Mouse (Mus musculus) hindbrain, embryonic 16.5 days (tissue): Measurements from ENCODE around the gene Pacs1. TPM values are rescaled to one million over a fixed set of nuclear protein-coding genes. Genes with fewer than 3 reads are reported as not detected.

Experiments used
- ATAC-seq: fragments of 200-750 bp; cut with Nextera tagmentation; 2 replicates; pipeline ENCODE4 v1.8.0; 2017; ENCODE audit warnings: moderate TSS enrichment, moderate library complexity
- H3K27ac ChIP-seq: fragments of 300-500 bp; sonication (generic); 2 replicates; pipeline ENCODE4 v1.5.1; 2014; ENCODE audit warnings: low read depth, mild to moderate bottlenecking, control low read depth, low read length, moderate library complexity
- H3K27me3 ChIP-seq: fragments of 300-500 bp; sonication (generic); replicated peaks from 2 replicates; pipeline ENCODE4 v1.6.1; 2014; ENCODE audit warnings: low read length; ENCODE audit not compliant: control insufficient read depth, insufficient read depth
- H3K36me3 ChIP-seq: fragments of 300-500 bp; sonication (generic); 2 replicates; pipeline ENCODE4 v1.6.1; 2014; ENCODE audit warnings: mild to moderate bottlenecking, low read length, moderate library complexity, mixed read lengths; ENCODE audit not compliant: control insufficient read depth, insufficient read depth
- H3K4me1 ChIP-seq: fragments of 300-500 bp; sonication (generic); 2 replicates; pipeline ENCODE4 v1.6.1; 2014; ENCODE audit warnings: low read depth, low read length; ENCODE audit not compliant: control insufficient read depth, insufficient read depth
- H3K4me2 ChIP-seq: fragments of 300-500 bp; sonication (generic); 2 replicates; pipeline ENCODE4 v1.6.1; 2014; ENCODE audit warnings: mild to moderate bottlenecking, low read length, control low read depth, moderate library complexity
- H3K4me3 ChIP-seq: fragments of 300-500 bp; sonication (generic); 2 replicates; pipeline ENCODE4 v1.5.1; 2014; ENCODE audit warnings: mild to moderate bottlenecking, low read length, control low read depth, moderate library complexity
- H3K9ac ChIP-seq: fragments of 300-500 bp; sonication (generic); 2 replicates; pipeline ENCODE4 v1.6.1; 2014; ENCODE audit warnings: low read depth, mild to moderate bottlenecking, control low read depth, low read length, moderate library complexity
- H3K9me3 ChIP-seq: fragments of 300-500 bp; sonication (generic); 2 replicates; pipeline ENCODE4 v1.6.1; 2014; ENCODE audit warnings: mild to moderate bottlenecking, low read length, moderate library complexity; ENCODE audit not compliant: control insufficient read depth
- WGBS: fragments of 180-500 bp; shearing (Covaris S2); extraction: QIAGEN DNeasy Blood & Tissue Kit; methylation state at CpG from one replicate; pipeline ENCODE4 v1.1.7; 2014; 5-methylcytosine and 5-hydroxymethylcytosine counted together
- polyA plus RNA-seq: library from polyadenylated mRNA; unstranded; fragments of >200 nt; fragmentation: Nextera tagmentation; extraction: Ambion mirVana; gene quantifications from 2 replicates; pipeline ENCODE4 v1.2.1, GENCODE M21; 2015

Pacs1 gene
- polyA plus RNA-seq, 1 experiment from 2014 or later, result 47.6 TPM

- 89% methylated on average over 2 of the region's 2 CpGs for WGBS
- no peak for ATAC-seq
- Histone ChIP-seq H3K27ac (no peak overlapping the region), H3K27me3 (no peaks in the 10 kb centered on the region), H3K9ac (no peak overlapping the region), H3K36me3 (no peaks in the 10 kb centered on the region; the same call in 1 of the 2 replicates), H3K4me1 (peaks cover 5% of the 10 kb centered on the region; the same call in 1 of the 2 replicates), H3K9me3 (peaks cover 2% of the 10 kb centered on the region; the same call in 1 of the 2 replicates), H3K4me2 (no peak overlapping the region), H3K4me3 (no peak overlapping the region)
Observed at GRCm38 (mm10) chr19:5187439-5187838, 85.5 kb downstream of the Pacs1 start.

- Histone ChIP-seq H3K4me2 (no peak overlapping the region), H3K27me3 (no peaks in the 10 kb centered on the region), H3K27ac (no peak overlapping the region), H3K9ac (no peak overlapping the region), H3K4me1 (no peaks in the 10 kb centered on the region), H3K4me3 (no peak overlapping the region), H3K36me3 (no peaks in the 10 kb centered on the region; the same call in 1 of the 2 replicates), H3K9me3 (peaks cover 2% of the 10 kb centered on the region; the same call in 1 of the 2 replicates)
- WGBS, result 54% methylated on average over 2 of the region's 2 CpGs
- no peak for ATAC-seq
Observed at GRCm38 (mm10) chr19:5181926-5182325, 91.0 kb downstream of the Pacs1 start.

- Histone ChIP-seq H3K9me3 (no peaks in the 10 kb centered on the region), H3K36me3 (no peaks in the 10 kb centered on the region), H3K4me2 (no peak overlapping the region), H3K27me3 (no peaks in the 10 kb centered on the region), H3K9ac (no peak overlapping the region), H3K4me3 (no peak overlapping the region), H3K4me1 (no peaks in the 10 kb centered on the region), H3K27ac (no peak overlapping the region)
- 73% methylated on average over 5 of the region's 5 CpGs for WGBS
- ATAC-seq, result no peak
Observed at GRCm38 (mm10) chr19:5178631-5179030, 94.3 kb downstream of the Pacs1 start.

- H3K4me3 ChIP-seq, result no peak overlapping the region
- H3K4me1 ChIP-seq, result no peaks in the 10 kb centered on the region
- H3K9ac ChIP-seq, result no peak overlapping the region
- WGBS, result 97% methylated on average over 1 of the region's 1 CpGs
- H3K27me3 ChIP-seq, result no peaks in the 10 kb centered on the region
- H3K36me3 ChIP-seq, result no peaks in the 10 kb centered on the region
- H3K4me2 ChIP-seq, result no peak overlapping the region
- no peak overlapping the region for H3K27ac ChIP-seq
- no peaks in the 10 kb centered on the region for H3K9me3 ChIP-seq
- no peak for ATAC-seq
Observed at GRCm38 (mm10) chr19:5170430-5170829, 102.5 kb downstream of the Pacs1 start.

- Histone ChIP-seq H3K27me3 (no peaks in the 10 kb centered on the region), H3K4me2 (no peak overlapping the region), H3K9me3 (no peaks in the 10 kb centered on the region), H3K4me3 (no peak overlapping the region), H3K9ac (no peak overlapping the region), H3K4me1 (no peaks in the 10 kb centered on the region), H3K36me3 (no peaks in the 10 kb centered on the region), H3K27ac (no peak overlapping the region)
- no peak for ATAC-seq
- WGBS, result 96% methylated on average over 4 of the region's 4 CpGs
Observed at GRCm38 (mm10) chr19:5167477-5167876, 105.4 kb downstream of the Pacs1 start.

- Histone ChIP-seq H3K27ac (no peak overlapping the region), H3K4me3 (no peak overlapping the region), H3K36me3 (peaks cover 3% of the 10 kb centered on the region; the same call in 1 of the 2 replicates), H3K27me3 (no peaks in the 10 kb centered on the region), H3K4me2 (no peak overlapping the region), H3K9me3 (no peaks in the 10 kb centered on the region), H3K4me1 (no peaks in the 10 kb centered on the region), H3K9ac (no peak overlapping the region)
- WGBS, result 68% methylated on average over 2 of the region's 2 CpGs
- no peak for ATAC-seq
Observed at GRCm38 (mm10) chr19:5164380-5164779, 108.5 kb downstream of the Pacs1 start.

GRCm38 (mm10) chr19:5161913-5162312, 111.0 kb downstream of the Pacs1 start:
- Histone ChIP-seq H3K4me3 (no peak overlapping the region), H3K27ac (no peak overlapping the region), H3K9me3 (no peaks in the 10 kb centered on the region), H3K9ac (no peak overlapping the region), H3K4me1 (no peaks in the 10 kb centered on the region), H3K27me3 (no peaks in the 10 kb centered on the region), H3K4me2 (no peak overlapping the region), H3K36me3 (peaks cover 3% of the 10 kb centered on the region; the same call in 1 of the 2 replicates)
- ATAC-seq, result no peak
- WGBS, result 98% methylated on average over 3 of the region's 3 CpGs

- Histone ChIP-seq H3K36me3 (peaks cover 9% of the 10 kb centered on the region; the same call in 1 of the 2 replicates), H3K27ac (peak overlapping the region; percentile 51; the same call in 1 of the 2 replicates), H3K4me1 (no peaks in the 10 kb centered on the region; the same call in 1 of the 2 replicates), H3K4me3 (no peak overlapping the region), H3K4me2 (no peak overlapping the region), H3K9me3 (no peaks in the 10 kb centered on the region), H3K27me3 (no peaks in the 10 kb centered on the region), H3K9ac (no peak overlapping the region)
- 93% methylated on average over 6 of the region's 6 CpGs for WGBS
- ATAC-seq, result no peak
Observed at GRCm38 (mm10) chr19:5152261-5152660, 120.7 kb downstream of the Pacs1 start.

GRCm38 (mm10) chr19:5151741-5152140, 121.2 kb downstream of the Pacs1 start:
- Histone ChIP-seq H3K9me3 (no peaks in the 10 kb centered on the region), H3K4me3 (no peak overlapping the region), H3K4me2 (no peak overlapping the region), H3K9ac (no peak overlapping the region), H3K4me1 (no peaks in the 10 kb centered on the region; the same call in 1 of the 2 replicates), H3K36me3 (peaks cover 9% of the 10 kb centered on the region; the same call in 1 of the 2 replicates), H3K27me3 (no peaks in the 10 kb centered on the region), H3K27ac (peak overlapping the region; percentile 51; the same call in 1 of the 2 replicates)
- 82% methylated on average over 5 of the region's 5 CpGs for WGBS
- ATAC-seq, result peak; percentile 57
